Mouse (Mus musculus) heart, embryonic 10.5 days (tissue): ENCODE measurements around the gene Wdr46. TPM values are rescaled to one million over a fixed set of nuclear protein-coding genes. Genes with fewer than 3 reads are reported as not detected.
"Not testable (repeated sequence)": the region's sequence is repeated elsewhere in the genome, so short reads cannot be mapped to it uniquely, and the experiment has no call there.

Experiments used
- DNase-seq: peaks from one replicate; pipeline ENCODE4 v3.0.0-alpha.2; 2017; ENCODE audit warnings: low spot score
- H3K27ac ChIP-seq: fragments of 300-500 bp; sonication (generic); 2 replicates; pipeline ENCODE4 v1.5.1; 2016; ENCODE audit warnings: mild to moderate bottlenecking
- H3K27me3 ChIP-seq: fragments of 300-500 bp; sonication (generic); 2 replicates; pipeline ENCODE4 v1.6.1; 2016; ENCODE audit warnings: mild to moderate bottlenecking; ENCODE audit not compliant: poor library complexity, insufficient read depth, severe bottlenecking
- H3K36me3 ChIP-seq: fragments of 300-500 bp; sonication (generic); 2 replicates; pipeline ENCODE4 v1.6.1; 2016; ENCODE audit warnings: mild to moderate bottlenecking, moderate library complexity
- H3K4me1 ChIP-seq: fragments of 300-500 bp; sonication (generic); 2 replicates; pipeline ENCODE4 v1.6.1; 2016; ENCODE audit warnings: mild to moderate bottlenecking
- H3K4me3 ChIP-seq: fragments of 300-500 bp; sonication (generic); 2 replicates; pipeline ENCODE4 v1.5.1; 2016; ENCODE audit warnings: mild to moderate bottlenecking, moderate library complexity
- H3K9me3 ChIP-seq: fragments of 300-500 bp; sonication (generic); 2 replicates; pipeline ENCODE4 v1.6.1; 2016; ENCODE audit warnings: mild to moderate bottlenecking, moderate library complexity
- WGBS: fragments of 180-500 bp; shearing (Covaris S2); methylation state at CpG from one replicate; pipeline ENCODE4 v1.1.7; 2016; 5-methylcytosine and 5-hydroxymethylcytosine counted together
- polyA plus RNA-seq: library from polyadenylated mRNA; unstranded; fragments of >200 nt; fragmentation: Nextera tagmentation; extraction: Ambion mirVana; gene quantifications from 2 replicates; pipeline ENCODE4 v1.2.1, GENCODE M21; 2016

The Wdr46 gene
- polyA plus RNA-seq, 1 experiment from 2014 or later = 48.1 TPM

GRCm38 (mm10) chr17:33903911-33904651, 36.4 kb upstream of the Wdr46 start:
- 75% methylated on average over 6 of the region's 6 CpGs for WGBS
- not testable (repeated sequence) for H3K36me3 ChIP-seq, H3K9me3 ChIP-seq, H3K27ac ChIP-seq, DNase-seq, H3K4me3 ChIP-seq, H3K27me3 ChIP-seq
- peaks cover 19% of the 10 kb centered on the region for H3K4me1 ChIP-seq

- not testable (repeated sequence) for DNase-seq, H3K4me3 ChIP-seq, H3K27ac ChIP-seq, H3K36me3 ChIP-seq, H3K27me3 ChIP-seq, H3K9me3 ChIP-seq
- peaks cover 19% of the 10 kb centered on the region for H3K4me1 ChIP-seq
- 28% methylated on average over 4 of the region's 4 CpGs for WGBS
These were observed 35.6 kb upstream of the Wdr46 start, which contains the start of gene Platr17 for GRCm38 (mm10) chr17:33904835-33905234. Platr17 (plus strand) TSS chr17:33905135.

DNA sequence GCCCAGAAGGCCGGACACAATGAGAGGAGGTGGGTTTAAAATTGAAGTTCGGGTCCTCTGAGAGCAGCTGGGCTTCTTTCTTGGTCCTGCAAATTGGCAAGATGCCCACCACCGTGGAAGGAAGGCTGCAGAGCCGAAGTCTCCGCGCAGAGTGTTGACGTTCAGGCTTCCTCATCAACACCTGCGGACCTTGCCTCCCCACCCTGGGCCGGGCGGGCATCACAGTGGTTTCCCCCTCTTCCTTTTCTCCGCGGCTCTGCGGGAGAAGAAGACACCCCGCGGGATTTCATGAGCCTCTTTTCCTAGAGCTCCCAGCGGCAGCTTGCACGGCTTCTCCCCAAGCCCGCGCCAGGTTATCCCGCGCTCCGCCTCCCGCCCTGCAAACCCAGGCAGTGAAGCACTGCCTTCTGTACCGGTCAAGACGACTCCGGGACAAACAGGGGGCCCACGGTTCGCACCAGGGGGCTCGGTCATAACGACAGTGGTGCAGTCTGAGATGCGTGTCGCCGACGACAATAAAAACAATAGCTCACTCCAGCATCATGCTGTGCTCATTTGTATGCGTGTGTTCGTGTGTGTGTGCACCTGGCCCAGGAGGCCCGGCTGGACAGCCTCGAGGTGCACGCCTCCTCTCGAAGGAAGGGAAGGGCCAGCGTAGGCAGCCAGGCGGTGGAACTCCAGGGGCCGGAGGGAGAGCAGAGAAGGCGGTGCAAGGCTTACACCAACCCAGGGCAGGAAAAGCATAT, 32.0 kb upstream of the Wdr46 start:
- Histone ChIP-seq H3K27me3 (no peaks in the 10 kb centered on the region), H3K4me3 (peak overlapping the region; percentile 90), H3K4me1 (peaks cover 28% of the 10 kb centered on the region), H3K36me3 (peaks cover 31% of the 10 kb centered on the region), H3K27ac (peak overlapping the region; percentile 91), H3K9me3 (no peaks in the 10 kb centered on the region)
- peak; percentile 85 for DNase-seq
- WGBS = under 1% methylated on average over 43 of the region's 44 CpGs

DNA sequence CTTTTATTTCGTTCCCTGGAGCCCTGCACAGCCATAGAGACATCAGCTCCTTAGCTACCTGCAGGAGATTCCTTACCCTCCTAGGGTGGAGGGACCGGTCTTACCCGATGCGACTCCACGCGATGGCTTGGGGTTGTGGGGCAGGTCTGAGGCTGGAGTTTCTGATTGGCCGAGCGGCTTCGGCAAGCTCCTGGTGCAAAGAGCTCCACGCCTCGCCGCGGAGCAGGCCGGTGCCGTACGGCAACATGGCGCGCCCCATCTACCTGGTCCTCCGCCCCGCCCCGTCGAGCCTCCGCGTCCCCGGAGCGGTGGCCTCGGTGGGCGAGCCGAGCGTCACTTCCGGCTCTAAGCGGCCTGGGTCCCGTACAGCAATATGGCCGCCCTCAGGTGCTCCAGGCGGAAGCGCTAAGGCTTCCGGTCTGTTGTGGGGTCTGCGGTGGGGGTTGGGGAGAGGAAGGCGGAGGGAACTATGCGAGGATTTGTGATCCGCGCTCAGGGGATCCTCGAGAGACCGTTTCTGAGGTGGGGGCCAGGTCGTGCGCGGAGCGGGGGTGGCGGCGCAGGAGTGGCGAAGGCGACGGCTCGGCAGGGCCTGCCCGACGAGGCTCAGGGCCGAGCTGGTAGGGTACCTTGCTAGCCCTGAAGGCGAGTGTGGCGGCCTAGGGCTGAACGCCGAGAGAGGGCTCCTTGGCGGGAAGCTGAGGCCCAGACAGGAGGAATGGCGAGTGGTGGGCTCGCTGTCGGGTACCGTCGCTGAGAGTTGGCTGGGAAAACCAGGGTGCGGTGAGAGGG, 31.2 kb upstream of the Wdr46 start, which contains the start of gene Daxx:
Daxx (plus strand) TSS at position 338 of the 792 bp plus-strand sequence.
- 1% methylated on average over 68 of the region's 68 CpGs for WGBS
- H3K4me1 ChIP-seq = peaks cover 32% of the 10 kb centered on the region
- no peaks in the 10 kb centered on the region for H3K27me3 ChIP-seq
- H3K4me3 ChIP-seq = peak within 1 kb of the TSS; percentile 90
- no peaks in the 10 kb centered on the region for H3K9me3 ChIP-seq
- H3K36me3 ChIP-seq = peaks cover 38% of the 10 kb centered on the region
- DNase-seq = peak; percentile 99
- peak within 1 kb of the TSS; percentile 91 for H3K27ac ChIP-seq

GRCm38 (mm10) chr17:33909869-33910250, 30.6 kb upstream of the Wdr46 start:
- Histone ChIP-seq H3K36me3 (peaks cover 44% of the 10 kb centered on the region), H3K4me3 (peak overlapping the region; percentile 90), H3K9me3 (no peaks in the 10 kb centered on the region), H3K4me1 (peaks cover 33% of the 10 kb centered on the region), H3K27me3 (no peaks in the 10 kb centered on the region), H3K27ac (peak overlapping the region; percentile 91)
- no peak for DNase-seq
- WGBS = under 1% methylated on average over 14 of the region's 14 CpGs

- peak; percentile 55 for DNase-seq
- Histone ChIP-seq H3K36me3 (peaks cover 49% of the 10 kb centered on the region), H3K4me1 (peaks cover 38% of the 10 kb centered on the region), H3K4me3 (peak overlapping the region; percentile 90), H3K9me3 (no peaks in the 10 kb centered on the region), H3K27me3 (no peaks in the 10 kb centered on the region), H3K27ac (peak overlapping the region; percentile 91)
- WGBS = 53% methylated on average over 11 of the region's 11 CpGs
These were observed 30.0 kb upstream of the Wdr46 start for GRCm38 (mm10) chr17:33910346-33911051.

GRCm38 (mm10) chr17:33911052-33911812, 29.2 kb upstream of the Wdr46 start:
- no peak overlapping the region for H3K27ac ChIP-seq
- peak; percentile 68 for DNase-seq
- peaks cover 49% of the 10 kb centered on the region for H3K36me3 ChIP-seq
- no peaks in the 10 kb centered on the region for H3K27me3 ChIP-seq
- H3K4me1 ChIP-seq = peaks cover 38% of the 10 kb centered on the region
- H3K9me3 ChIP-seq = no peaks in the 10 kb centered on the region
- WGBS = 91% methylated on average over 31 of the region's 31 CpGs
- H3K4me3 ChIP-seq = no peak overlapping the region

DNA sequence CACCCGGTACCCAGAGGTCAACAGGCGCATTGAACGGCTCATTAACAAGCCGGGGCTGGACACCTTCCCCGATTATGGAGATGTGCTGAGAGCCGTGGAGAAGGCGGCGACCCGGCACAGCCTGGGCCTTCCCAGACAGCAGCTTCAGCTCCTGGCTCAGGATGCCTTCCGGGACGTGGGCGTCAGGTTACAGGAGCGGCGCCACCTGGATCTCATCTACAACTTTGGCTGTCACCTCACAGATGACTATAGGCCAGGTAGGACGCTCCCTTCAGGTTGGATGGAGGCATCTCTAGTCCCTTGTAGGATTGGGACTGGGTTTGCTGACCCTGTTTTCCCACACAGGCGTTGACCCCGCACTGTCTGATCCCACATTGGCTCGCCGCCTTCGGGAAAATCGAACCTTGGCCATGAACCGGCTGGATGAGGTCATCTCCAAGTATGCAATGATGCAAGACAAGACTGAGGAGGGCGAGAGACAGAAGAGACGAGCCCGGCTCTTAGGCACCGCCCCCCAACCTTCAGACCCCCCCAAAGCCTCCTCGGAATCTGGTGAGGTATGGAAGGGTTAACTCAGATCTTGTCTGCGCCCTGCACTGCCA, 28.5 kb upstream of the Wdr46 start:
- no peak overlapping the region for H3K27ac ChIP-seq
- H3K27me3 ChIP-seq = no peaks in the 10 kb centered on the region
- 90% methylated on average over 28 of the region's 28 CpGs for WGBS
- H3K9me3 ChIP-seq = no peaks in the 10 kb centered on the region
- H3K4me3 ChIP-seq = no peak overlapping the region
- peak; percentile 70 for DNase-seq
- H3K36me3 ChIP-seq = peaks cover 49% of the 10 kb centered on the region
- peaks cover 42% of the 10 kb centered on the region for H3K4me1 ChIP-seq

DNA sequence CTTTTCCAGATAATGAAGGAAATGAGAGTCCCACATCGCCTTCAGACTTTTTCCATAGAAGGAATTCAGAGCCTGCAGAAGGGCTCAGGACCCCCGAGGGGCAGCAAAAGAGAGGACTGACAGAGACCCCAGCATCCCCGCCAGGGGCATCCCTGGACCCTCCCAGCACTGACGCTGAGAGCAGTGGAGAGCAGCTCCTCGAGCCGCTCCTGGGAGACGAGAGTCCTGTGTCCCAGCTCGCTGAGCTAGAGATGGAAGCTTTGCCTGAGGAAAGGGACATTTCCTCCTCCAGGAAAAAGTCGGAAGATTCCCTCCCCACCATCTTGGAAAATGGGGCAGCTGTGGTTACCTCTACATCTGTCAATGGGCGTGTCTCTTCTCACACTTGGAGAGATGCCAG, 27.2 kb upstream of the Wdr46 start:
- Histone ChIP-seq H3K27me3 (no peaks in the 10 kb centered on the region), H3K36me3 (peaks cover 63% of the 10 kb centered on the region), H3K9me3 (no peaks in the 10 kb centered on the region), H3K4me3 (no peak overlapping the region), H3K4me1 (peaks cover 50% of the 10 kb centered on the region), H3K27ac (no peak overlapping the region)
- DNase-seq = no peak
- 91% methylated on average over 10 of the region's 10 CpGs for WGBS

GRCm38 (mm10) chr17:33913905-33914304, 26.6 kb upstream of the Wdr46 start:
- Histone ChIP-seq H3K4me3 (no peak overlapping the region), H3K36me3 (peaks cover 67% of the 10 kb centered on the region), H3K27ac (no peak overlapping the region), H3K27me3 (no peaks in the 10 kb centered on the region), H3K4me1 (peaks cover 51% of the 10 kb centered on the region), H3K9me3 (no peaks in the 10 kb centered on the region)
- 88% methylated on average over 8 of the region's 8 CpGs for WGBS
- DNase-seq = no peak

- Histone ChIP-seq H3K4me3 (peak overlapping the region; percentile 81), H3K9me3 (no peaks in the 10 kb centered on the region), H3K27me3 (no peaks in the 10 kb centered on the region), H3K36me3 (peaks cover 67% of the 10 kb centered on the region), H3K27ac (peak overlapping the region; percentile 97; the same call in 1 of the 2 replicates), H3K4me1 (peaks cover 59% of the 10 kb centered on the region)
- 73% methylated on average over 13 of the region's 13 CpGs for WGBS
- DNase-seq = no peak
These were observed 25.5 kb upstream of the Wdr46 start for GRCm38 (mm10) chr17:33914969-33915391.
